Mouse (Mus musculus) forebrain, embryonic 12.5 days (tissue): ENCODE measurements around the gene Pgbd5. TPM values are rescaled to one million over a fixed set of nuclear protein-coding genes. Genes with fewer than 3 reads are reported as not detected.

Source experiments
- ATAC-seq: fragments of 200-750 bp; cut with Nextera tagmentation; 2 replicates; pipeline ENCODE4 v1.8.0; 2017; ENCODE audit warnings: moderate TSS enrichment; ENCODE audit not compliant: low FRiP score
- H3K27ac ChIP-seq: fragments of 300-500 bp; sonication (generic); 2 replicates; pipeline ENCODE4 v1.5.1; 2016; ENCODE audit warnings: mild to moderate bottlenecking
- H3K27me3 ChIP-seq: fragments of 300-500 bp; sonication (generic); 2 replicates; pipeline ENCODE4 v1.6.1; 2016; ENCODE audit warnings: mild to moderate bottlenecking
- H3K36me3 ChIP-seq: fragments of 300-500 bp; sonication (generic); replicated peaks from 2 replicates; pipeline ENCODE4 v1.6.1; 2016; ENCODE audit warnings: mild to moderate bottlenecking
- H3K4me1 ChIP-seq: fragments of 300-500 bp; sonication (generic); 2 replicates; pipeline ENCODE4 v1.6.1; 2016
- H3K4me2 ChIP-seq: fragments of 300-500 bp; sonication (generic); 2 replicates; pipeline ENCODE4 v1.6.1; 2016; ENCODE audit warnings: mild to moderate bottlenecking, moderate library complexity
- H3K4me3 ChIP-seq: fragments of 300-500 bp; sonication (generic); replicated peaks from 2 replicates; pipeline ENCODE4 v1.5.1; 2016; ENCODE audit warnings: mild to moderate bottlenecking
- H3K9ac ChIP-seq: fragments of 300-500 bp; sonication (generic); 2 replicates; pipeline ENCODE4 v1.6.1; 2016; ENCODE audit warnings: mild to moderate bottlenecking
- H3K9me3 ChIP-seq: fragments of 300-500 bp; sonication (generic); 2 replicates; pipeline ENCODE4 v1.6.1; 2016
- WGBS: fragments of 180-500 bp; shearing (Covaris S2); methylation state at CpG from one replicate; pipeline ENCODE4 v1.1.7; 2016; 5-methylcytosine and 5-hydroxymethylcytosine counted together
- polyA plus RNA-seq: library from polyadenylated mRNA; unstranded; fragments of >200 nt; fragmentation: Nextera tagmentation; extraction: Ambion mirVana; gene quantifications from 2 replicates; pipeline ENCODE4 v1.2.1, GENCODE M21; 2016

The Pgbd5 gene
- polyA plus RNA-seq, 1 experiment from 2014 or later: 4.5 TPM

GRCm38 (mm10) chr8:124330433-124330832 is 109.0 kb downstream of the Pgbd5 start:
- no peaks in the 10 kb centered on the region for H3K9me3 ChIP-seq
- H3K4me2 ChIP-seq: no peak overlapping the region
- no peaks in the 10 kb centered on the region for H3K27me3 ChIP-seq
- no peak overlapping the region for H3K4me3 ChIP-seq
- H3K36me3 ChIP-seq: peaks cover 72% of the 10 kb centered on the region
- peak; percentile 30 for ATAC-seq
- H3K4me1 ChIP-seq: peaks cover 14% of the 10 kb centered on the region
- no peak overlapping the region for H3K9ac ChIP-seq
- WGBS: 57% methylated on average over 2 of the region's 3 CpGs
- H3K27ac ChIP-seq: peak overlapping the region; percentile 72

GRCm38 (mm10) chr8:124329690-124330089 is 109.8 kb downstream of the Pgbd5 start:
- no peak for ATAC-seq
- Histone ChIP-seq H3K4me2 (no peak overlapping the region), H3K27ac (no peak overlapping the region), H3K36me3 (peaks cover 72% of the 10 kb centered on the region), H3K4me3 (no peak overlapping the region), H3K4me1 (peaks cover 14% of the 10 kb centered on the region), H3K9me3 (no peaks in the 10 kb centered on the region), H3K9ac (no peak overlapping the region), H3K27me3 (no peaks in the 10 kb centered on the region)
- WGBS: 53% methylated on average over 10 of the region's 10 CpGs

- peaks cover 74% of the 10 kb centered on the region for H3K36me3 ChIP-seq
- WGBS: 89% methylated on average over 7 of the region's 7 CpGs
- H3K9ac ChIP-seq: no peak overlapping the region
- H3K9me3 ChIP-seq: no peaks in the 10 kb centered on the region
- peaks cover 14% of the 10 kb centered on the region for H3K4me1 ChIP-seq
- no peak overlapping the region for H3K4me2 ChIP-seq
- no peak for ATAC-seq
- H3K27ac ChIP-seq: no peak overlapping the region
- H3K4me3 ChIP-seq: no peak overlapping the region
- no peaks in the 10 kb centered on the region for H3K27me3 ChIP-seq
Observed at GRCm38 (mm10) chr8:124328259-124328658, 111.2 kb downstream of the Pgbd5 start.

- Histone ChIP-seq H3K9ac (no peak overlapping the region), H3K4me2 (no peak overlapping the region), H3K4me1 (peaks cover 28% of the 10 kb centered on the region), H3K27me3 (no peaks in the 10 kb centered on the region), H3K36me3 (peaks cover 53% of the 10 kb centered on the region), H3K9me3 (no peaks in the 10 kb centered on the region), H3K4me3 (no peak overlapping the region), H3K27ac (no peak overlapping the region)
- WGBS: 95% methylated on average over 14 of the region's 14 CpGs
- no peak for ATAC-seq
Observed at GRCm38 (mm10) chr8:124323356-124323755, 116.1 kb downstream of the Pgbd5 start.

GRCm38 (mm10) chr8:124321227-124321840 is 118.1 kb downstream of the Pgbd5 start:
- peaks cover 40% of the 10 kb centered on the region for H3K4me1 ChIP-seq
- H3K9ac ChIP-seq: no peak overlapping the region
- ATAC-seq: no peak
- H3K27ac ChIP-seq: peak overlapping the region; percentile 64
- 63% methylated on average over 12 of the region's 12 CpGs for WGBS
- H3K4me3 ChIP-seq: no peak overlapping the region
- no peak overlapping the region for H3K4me2 ChIP-seq
- no peaks in the 10 kb centered on the region for H3K9me3 ChIP-seq
- no peaks in the 10 kb centered on the region for H3K27me3 ChIP-seq
- peaks cover 35% of the 10 kb centered on the region for H3K36me3 ChIP-seq

GRCm38 (mm10) chr8:124319316-124319652 is 120.2 kb downstream of the Pgbd5 start:
- Histone ChIP-seq H3K36me3 (peaks cover 14% of the 10 kb centered on the region), H3K4me2 (no peak overlapping the region), H3K27ac (no peak overlapping the region), H3K9ac (no peak overlapping the region), H3K4me1 (peaks cover 57% of the 10 kb centered on the region), H3K27me3 (no peaks in the 10 kb centered on the region), H3K4me3 (no peak overlapping the region), H3K9me3 (no peaks in the 10 kb centered on the region)
- no peak for ATAC-seq
- WGBS: 89% methylated on average over 4 of the region's 4 CpGs

Other genes with a start within 250 kb of the Pgbd5 start
- 62.5 and 71.8 TPM in 2 replicates for gene Galnt2, start 208.3 kb downstream of the Pgbd5 start, polyA plus RNA-seq
- gene Cog2, start 81.1 kb upstream of the Pgbd5 start, polyA plus RNA-seq: 43.9 and 44.8 TPM in 2 replicates
- gene Agt, start 130.0 kb upstream of the Pgbd5 start, polyA plus RNA-seq: not detected in 2 replicates
- 0.08 TPM in 1 of 2 replicates, not detected in the other for gene Capn9, start 136.5 kb upstream of the Pgbd5 start, polyA plus RNA-seq
- gene 2310022B05Rik, start 223.7 kb upstream of the Pgbd5 start, polyA plus RNA-seq: 22.8 and 23.1 TPM in 2 replicates